In genomic region chr3:132637080-132637479, GRCm38 (mm10) we compare ENCODE assay signal across 22 mouse cellular contexts. TPM values are rescaled to one million over a fixed set of nuclear protein-coding genes. Genes with fewer than 3 reads are reported as not detected.
"Had no signal": no experiment of that assay in that cellular context is flagged by ENCODE, and none has a peak within 500 bp of the region (broad histone marks: within the 10 kb centered on the region; RNA-seq: fewer than 3 reads in every experiment).

No protein-coding gene starts in this region.

- H3K4me1 ChIP-seq: neural tube, embryonic 13.5 days; neural tube, embryonic 15.5 days; stomach, embryonic 15.5 days had no signal

- H3K27ac ChIP-seq: neural tube, embryonic 13.5 days; neural tube, embryonic 15.5 days; stomach, embryonic 15.5 days; stomach, postnatal 0 days had no signal

- H3K27me3 ChIP-seq: neural tube, embryonic 13.5 days; neural tube, embryonic 15.5 days; stomach, embryonic 15.5 days had no signal

- H3K9ac ChIP-seq: neural tube, embryonic 13.5 days; neural tube, embryonic 15.5 days; stomach, embryonic 15.5 days had no signal

- H3K4me2 ChIP-seq: neural tube, embryonic 13.5 days; neural tube, embryonic 15.5 days; stomach, embryonic 15.5 days had no signal

- H3K9me3 ChIP-seq: neural tube, embryonic 13.5 days; neural tube, embryonic 15.5 days; stomach, embryonic 15.5 days had no signal

- DNase-seq: retina, postnatal 1 day; right cerebral cortex, adult 18-20 months; right cerebral cortex, postnatal 14 days; right cerebral cortex, postnatal 25 days; right cerebral cortex, postnatal 4 days; spleen, adult 18-20 months; thymus, adult 18-20 months; thymus, adult 2 months; thymus, postnatal 14 days; thymus, postnatal 25 days; thymus, postnatal 36 days; thymus, postnatal 4 days had no signal

- H3K4me3 ChIP-seq: neural tube, embryonic 13.5 days; neural tube, embryonic 15.5 days; stomach, embryonic 15.5 days had no signal

- H3K36me3 ChIP-seq: neural tube, embryonic 13.5 days; neural tube, embryonic 15.5 days; stomach, embryonic 15.5 days had no signal

RNA-seq across cellular contexts. Expression of gene Gimd1, which starts 7.5 kb away (rescaled TPM):
- polyA plus RNA-seq: neural tube, embryonic 13.5 days; neural tube, embryonic 14.5 days; neural tube, embryonic 15.5 days; spleen, adult 2 months; stomach, embryonic 14.5 days; testis, adult 2 months; thymus, adult 2 months; thymus, postnatal 0 days; urinary bladder, adult 2 months had no signal
